Mouse (Mus musculus) liver, embryonic 16.5 days (tissue): ENCODE measurements around the gene Notch1. TPM values are rescaled to one million over a fixed set of nuclear protein-coding genes. Genes with fewer than 3 reads are reported as not detected.

Experiments used
- ATAC-seq: fragments of 200-750 bp; cut with Nextera tagmentation; 2 replicates; pipeline ENCODE4 v1.8.0; 2017; ENCODE audit warnings: low read depth, mild to moderate bottlenecking, moderate number of reproducible peaks, moderate library complexity
- H3K27ac ChIP-seq: fragments of 300-500 bp; sonication (generic); 2 replicates; pipeline ENCODE4 v1.5.1; 2014; ENCODE audit warnings: mild to moderate bottlenecking, low read length
- H3K27me3 ChIP-seq: fragments of 300-500 bp; sonication (generic); 2 replicates; pipeline ENCODE4 v1.6.1; 2014; ENCODE audit warnings: low read depth, low read length, mixed read lengths; ENCODE audit not compliant: control insufficient read depth, insufficient read depth
- H3K36me3 ChIP-seq: fragments of 300-500 bp; sonication (generic); 2 replicates; pipeline ENCODE4 v1.6.1; 2014; ENCODE audit warnings: mild to moderate bottlenecking; ENCODE audit not compliant: control insufficient read depth, insufficient read depth
- H3K4me1 ChIP-seq: fragments of 300-500 bp; sonication (generic); 2 replicates; pipeline ENCODE4 v1.6.1; 2014; ENCODE audit warnings: low read depth, low read length, mixed read lengths; ENCODE audit not compliant: control insufficient read depth
- H3K4me2 ChIP-seq: fragments of 300-500 bp; sonication (generic); 2 replicates; pipeline ENCODE4 v1.6.1; 2014; ENCODE audit warnings: low read depth, low read length, mixed read lengths
- H3K4me3 ChIP-seq: fragments of 300-500 bp; sonication (generic); 2 replicates; pipeline ENCODE4 v1.5.1; 2014; ENCODE audit warnings: low read depth, mild to moderate bottlenecking, low read length
- H3K9ac ChIP-seq: fragments of 300-500 bp; sonication (generic); 2 replicates; pipeline ENCODE4 v1.6.1; 2014; ENCODE audit warnings: low read depth, low read length
- H3K9me3 ChIP-seq: fragments of 300-500 bp; sonication (generic); replicated peaks from 2 replicates; pipeline ENCODE4 v1.6.1; 2016; ENCODE audit warnings: low read length; ENCODE audit not compliant: control insufficient read depth
- WGBS: fragments of 180-500 bp; shearing (Covaris S2); extraction: QIAGEN DNeasy Blood & Tissue Kit; methylation state at CpG from one replicate; pipeline ENCODE4 v1.1.7; 2014; ENCODE audit not compliant: insufficient replicate concordance; 5-methylcytosine and 5-hydroxymethylcytosine counted together
- polyA plus RNA-seq: library from polyadenylated mRNA; unstranded; fragments of >200 nt; fragmentation: Nextera tagmentation; extraction: Ambion mirVana; gene quantifications from 2 replicates; pipeline ENCODE4 v1.2.1, GENCODE M21; 2015

Notch1 gene
- polyA plus RNA-seq, 1 experiment from 2014 or later: 2.8 TPM

GRCm38 (mm10) chr2:26423086-26423485 lies 93.4 kb downstream of the Notch1 start:
- H3K36me3 ChIP-seq: peaks cover 43% of the 10 kb centered on the region
- ATAC-seq: no peak
- H3K27me3 ChIP-seq: no peaks in the 10 kb centered on the region
- no peaks in the 10 kb centered on the region for H3K9me3 ChIP-seq
- WGBS: 65% methylated on average over 1 of the region's 1 CpGs
- no peak overlapping the region for H3K27ac ChIP-seq
- H3K4me2 ChIP-seq: no peak overlapping the region
- H3K4me3 ChIP-seq: no peak overlapping the region
- no peaks in the 10 kb centered on the region for H3K4me1 ChIP-seq
- H3K9ac ChIP-seq: no peak overlapping the region

GRCm38 (mm10) chr2:26421969-26422368 lies 94.5 kb downstream of the Notch1 start:
- no peak for ATAC-seq
- Histone ChIP-seq H3K4me3 (no peak overlapping the region), H3K9me3 (no peaks in the 10 kb centered on the region), H3K4me1 (no peaks in the 10 kb centered on the region; the same call in 1 of the 2 replicates), H3K27me3 (no peaks in the 10 kb centered on the region), H3K36me3 (peaks cover 41% of the 10 kb centered on the region), H3K27ac (no peak overlapping the region), H3K4me2 (no peak overlapping the region), H3K9ac (no peak overlapping the region)
- 89% methylated on average over 2 of the region's 2 CpGs for WGBS

- 69% methylated on average over 1 of the region's 1 CpGs for WGBS
- Histone ChIP-seq H3K27ac (no peak overlapping the region), H3K4me3 (no peak overlapping the region), H3K36me3 (peaks cover 25% of the 10 kb centered on the region), H3K27me3 (no peaks in the 10 kb centered on the region), H3K9ac (no peak overlapping the region), H3K4me1 (no peaks in the 10 kb centered on the region; the same call in 1 of the 2 replicates), H3K4me2 (no peak overlapping the region), H3K9me3 (no peaks in the 10 kb centered on the region)
- no peak for ATAC-seq
Observed at GRCm38 (mm10) chr2:26418120-26418519, 98.3 kb downstream of the Notch1 start.

- no peaks in the 10 kb centered on the region for H3K9me3 ChIP-seq
- no peaks in the 10 kb centered on the region; the same call in 1 of the 2 replicates for H3K4me1 ChIP-seq
- H3K4me2 ChIP-seq: no peak overlapping the region
- peak; percentile 70 for ATAC-seq
- H3K27ac ChIP-seq: no peak overlapping the region
- H3K27me3 ChIP-seq: no peaks in the 10 kb centered on the region
- peaks cover 19% of the 10 kb centered on the region for H3K36me3 ChIP-seq
- H3K4me3 ChIP-seq: no peak overlapping the region
- H3K9ac ChIP-seq: no peak overlapping the region
Observed at GRCm38 (mm10) chr2:26417066-26417465, 99.4 kb downstream of the Notch1 start.

- H3K4me3 ChIP-seq: no peak overlapping the region
- H3K36me3 ChIP-seq: peaks cover 20% of the 10 kb centered on the region
- no peak overlapping the region for H3K9ac ChIP-seq
- no peak for ATAC-seq
- H3K27ac ChIP-seq: no peak overlapping the region
- H3K27me3 ChIP-seq: no peaks in the 10 kb centered on the region
- no peak overlapping the region for H3K4me2 ChIP-seq
- no peaks in the 10 kb centered on the region for H3K9me3 ChIP-seq
- WGBS: 67% methylated on average over 4 of the region's 5 CpGs
- H3K4me1 ChIP-seq: peaks cover 23% of the 10 kb centered on the region
Observed at GRCm38 (mm10) chr2:26410931-26411411, 105.5 kb downstream of the Notch1 start.

- H3K9me3 ChIP-seq: no peaks in the 10 kb centered on the region
- H3K27me3 ChIP-seq: no peaks in the 10 kb centered on the region
- no peak for ATAC-seq
- no peak overlapping the region for H3K9ac ChIP-seq
- H3K4me2 ChIP-seq: no peak overlapping the region
- H3K4me1 ChIP-seq: peaks cover 23% of the 10 kb centered on the region
- H3K36me3 ChIP-seq: peaks cover 12% of the 10 kb centered on the region
- no peak overlapping the region for H3K27ac ChIP-seq
- no peak overlapping the region for H3K4me3 ChIP-seq
- WGBS: 69% methylated on average over 5 of the region's 5 CpGs
Observed at GRCm38 (mm10) chr2:26410091-26410490, 106.4 kb downstream of the Notch1 start.

GRCm38 (mm10) chr2:26409362-26409761 lies 107.1 kb downstream of the Notch1 start:
- Histone ChIP-seq H3K4me3 (peak overlapping the region; percentile 75), H3K9ac (peak overlapping the region; percentile 57), H3K9me3 (no peaks in the 10 kb centered on the region), H3K27ac (peak overlapping the region; percentile 32; the same call in 1 of the 2 replicates), H3K27me3 (no peaks in the 10 kb centered on the region), H3K4me2 (peak overlapping the region; percentile 89), H3K4me1 (peaks cover 23% of the 10 kb centered on the region), H3K36me3 (peaks cover 12% of the 10 kb centered on the region)
- ATAC-seq: no peak
- WGBS: 46% methylated on average over 3 of the region's 3 CpGs

GRCm38 (mm10) chr2:26408515-26409356 lies 107.7 kb downstream of the Notch1 start, which contains the start of gene Inpp5e:
Inpp5e (minus strand) TSS chr2:26409203.
- H3K4me2 ChIP-seq: peak within 1 kb of the TSS; percentile 89
- H3K9ac ChIP-seq: peak within 1 kb of the TSS; percentile 82
- under 1% methylated on average over 57 of the region's 57 CpGs for WGBS
- peaks cover 9% of the 10 kb centered on the region for H3K36me3 ChIP-seq
- H3K27ac ChIP-seq: peak within 1 kb of the TSS; percentile 57
- peak within 1 kb of the TSS; percentile 75 for H3K4me3 ChIP-seq
- no peaks in the 10 kb centered on the region for H3K9me3 ChIP-seq
- peaks cover 23% of the 10 kb centered on the region for H3K4me1 ChIP-seq
- no peaks in the 10 kb centered on the region for H3K27me3 ChIP-seq
- peak; percentile 96 for ATAC-seq
